Mouse (Mus musculus): Measurements from ENCODE around the gene Clasp2. TPM values are rescaled to one million over a fixed set of nuclear protein-coding genes. Genes with fewer than 3 reads are reported as not detected.

The Clasp2 gene
- total and polyA plus RNA-seq, 2 experiments: 2.6 to 17.4 TPM

DNA sequence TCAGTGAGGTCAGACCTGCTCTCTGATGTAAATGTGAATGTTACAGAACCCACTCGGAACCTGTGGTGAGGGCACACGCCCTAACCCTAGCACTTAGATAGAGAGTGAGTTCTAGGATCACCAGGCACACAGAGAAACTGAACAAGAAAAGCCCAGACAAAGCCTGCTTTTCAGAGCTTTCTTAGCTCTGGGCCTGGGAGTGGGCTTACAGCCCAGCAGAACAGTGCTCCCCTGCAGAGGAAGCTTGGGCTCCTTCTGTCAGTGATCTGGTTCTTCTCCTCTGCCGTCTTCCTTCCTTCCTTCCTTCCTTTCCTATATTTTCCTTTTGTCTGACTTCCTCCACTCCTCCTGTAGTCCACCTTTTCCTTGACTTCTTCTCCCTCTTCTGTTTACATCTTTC lies 61.5 kb downstream of the Clasp2 start:
- 85% methylated on average over 3 of the region's 3 CpGs for WGBS
- no peak for TF ChIP-seq CTCF (IDR thresholded peaks at IDR 0.05; ENCODE audit: low read depth, low read length)
- no peak for TF ChIP-seq POLR2A (IDR thresholded peaks at IDR 0.05; ENCODE audit: extremely low read depth, insufficient read depth, low read length)
- peaks cover 3% of the 10 kb centered on the region; the same call in 1 of the 2 replicates for H3K79me2 ChIP-seq (ENCODE audit: control insufficient read depth, insufficient read depth, low read length)

DNA sequence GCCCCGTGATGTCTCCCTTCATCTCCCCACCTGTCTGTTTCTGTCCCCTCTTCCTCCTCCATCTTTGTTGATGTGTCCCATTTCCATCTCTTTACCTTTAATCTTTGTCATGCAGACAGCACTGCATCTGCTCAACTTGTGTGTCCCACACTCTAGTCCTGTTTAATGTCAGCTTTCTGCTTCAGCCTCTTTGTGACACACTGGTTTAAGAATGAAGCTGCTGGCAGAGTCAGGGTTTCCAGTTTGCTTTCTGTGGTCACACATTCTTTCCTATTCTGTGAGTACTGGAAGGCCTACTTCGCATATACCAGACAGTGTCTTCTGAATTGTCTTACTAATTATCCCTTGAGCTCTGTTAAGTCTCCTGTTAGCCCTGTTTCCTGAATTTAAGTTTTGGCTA lies 62.5 kb downstream of the Clasp2 start:
- 94% methylated on average over 2 of the region's 2 CpGs for WGBS
- no peaks in the 10 kb centered on the region for H3K27me3 ChIP-seq (ENCODE audit: control insufficient read depth, insufficient read depth, low read length)
- no peak overlapping the region for H3K4me3 ChIP-seq (ENCODE audit: insufficient read depth, low read depth, low read length)
- no peak overlapping the region for H3K9ac ChIP-seq (ENCODE audit: low read depth, low read length)
- TF ChIP-seq POLR2A (IDR thresholded peaks at IDR 0.05; ENCODE audit: extremely low read depth, insufficient read depth, low read length) (no peak), CTCF (IDR thresholded peaks at IDR 0.05; ENCODE audit: low read depth, low read length) (no peak)
- H3K36me3 ChIP-seq (ENCODE audit: control insufficient read depth, insufficient read depth, low read length): no peaks in the 10 kb centered on the region
- H3K27ac ChIP-seq (replicated peaks; ENCODE audit: insufficient read depth, low read depth, low read length): no peak overlapping the region
- peaks cover 3% of the 10 kb centered on the region; the same call in 1 of the 2 replicates for H3K79me2 ChIP-seq (ENCODE audit: control insufficient read depth, insufficient read depth, low read length)
- H3K4me1 ChIP-seq (ENCODE audit: control insufficient read depth, insufficient read depth, low read length): no peaks in the 10 kb centered on the region; the same call in 1 of the 2 replicates
- no peak for DNase-seq (ENCODE audit: extremely low read depth, low read depth, low spot score)

More for the DNA sequence above, 61.5 kb downstream of the Clasp2 start:
- Histone ChIP-seq H3K27ac (replicated peaks; ENCODE audit: insufficient read depth, low read depth, low read length) (no peak overlapping the region), H3K4me3 (ENCODE audit: insufficient read depth, low read depth, low read length) (no peak overlapping the region), H3K4me1 (ENCODE audit: control insufficient read depth, insufficient read depth, low read length) (no peaks in the 10 kb centered on the region; the same call in 1 of the 2 replicates), H3K27me3 (ENCODE audit: control insufficient read depth, insufficient read depth, low read length) (no peaks in the 10 kb centered on the region), H3K36me3 (ENCODE audit: control insufficient read depth, insufficient read depth, low read length) (no peaks in the 10 kb centered on the region), H3K9ac (ENCODE audit: low read depth, low read length) (no peak overlapping the region)
- DNase-seq (ENCODE audit: extremely low read depth, low read depth, low spot score): no peak

DNA sequence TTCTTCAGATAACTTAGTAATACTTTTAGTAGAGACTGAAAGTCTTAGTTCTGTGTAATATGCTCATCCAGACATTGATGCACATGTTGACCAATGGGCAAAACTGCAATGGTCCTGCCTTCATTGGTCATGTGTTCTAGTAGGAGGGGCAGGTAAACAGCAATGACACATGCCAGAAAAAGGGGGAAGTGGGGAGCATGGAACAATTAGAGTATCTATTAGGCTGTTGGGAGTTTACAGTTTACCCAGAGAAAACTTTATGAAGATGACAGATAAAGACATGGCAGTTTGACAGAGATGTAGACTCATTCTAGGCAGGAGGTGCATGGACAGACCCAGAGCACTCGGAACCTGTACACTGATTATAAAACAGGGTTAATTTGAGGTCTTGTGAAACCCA lies 64.1 kb downstream of the Clasp2 start:
- Histone ChIP-seq H3K4me3 (ENCODE audit: insufficient read depth, low read depth, low read length) (no peak overlapping the region), H3K4me1 (ENCODE audit: control insufficient read depth, insufficient read depth, low read length) (no peaks in the 10 kb centered on the region; the same call in 1 of the 2 replicates), H3K27me3 (ENCODE audit: control insufficient read depth, insufficient read depth, low read length) (no peaks in the 10 kb centered on the region), H3K27ac (replicated peaks; ENCODE audit: insufficient read depth, low read depth, low read length) (no peak overlapping the region), H3K79me2 (ENCODE audit: control insufficient read depth, insufficient read depth, low read length) (peaks cover 3% of the 10 kb centered on the region; the same call in 1 of the 2 replicates), H3K36me3 (ENCODE audit: control insufficient read depth, insufficient read depth, low read length) (no peaks in the 10 kb centered on the region), H3K9ac (ENCODE audit: low read depth, low read length) (no peak overlapping the region)
- WGBS: 93% methylated on average over 1 of the region's 1 CpGs
- DNase-seq (ENCODE audit: extremely low read depth, low read depth, low spot score): no peak
- no peak for TF ChIP-seq POLR2A (IDR thresholded peaks at IDR 0.05; ENCODE audit: extremely low read depth, insufficient read depth, low read length)
- TF ChIP-seq CTCF (IDR thresholded peaks at IDR 0.05; ENCODE audit: low read depth, low read length): no peak

DNA sequence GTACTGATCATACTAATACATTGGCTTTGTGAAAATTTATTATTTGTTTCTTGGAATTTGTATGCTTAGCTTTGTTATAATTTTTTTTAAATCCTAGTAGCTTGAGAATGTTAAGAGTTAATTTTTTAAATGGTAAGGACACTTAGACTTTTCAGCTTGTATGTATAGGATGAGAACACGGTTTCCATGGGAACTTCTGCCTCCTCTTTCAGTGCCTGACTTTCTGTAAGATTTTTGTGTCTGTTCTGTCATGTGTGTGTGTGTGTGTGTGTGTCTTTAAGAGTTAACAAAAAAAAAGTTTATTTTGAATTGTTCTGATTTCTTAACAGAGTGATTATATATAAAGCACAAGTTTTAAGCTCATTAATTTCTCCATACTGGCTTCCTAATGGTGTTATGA lies 70.1 kb downstream of the Clasp2 start:
- no peak overlapping the region for H3K27ac ChIP-seq (replicated peaks; ENCODE audit: insufficient read depth, low read depth, low read length)
- H3K36me3 ChIP-seq (ENCODE audit: control insufficient read depth, insufficient read depth, low read length): peaks cover 4% of the 10 kb centered on the region; the same call in 1 of the 2 replicates
- H3K27me3 ChIP-seq (ENCODE audit: control insufficient read depth, insufficient read depth, low read length): no peaks in the 10 kb centered on the region
- H3K79me2 ChIP-seq (ENCODE audit: control insufficient read depth, insufficient read depth, low read length): no peaks in the 10 kb centered on the region
- no peak for DNase-seq (ENCODE audit: extremely low read depth, low read depth, low spot score)
- TF ChIP-seq CTCF (IDR thresholded peaks at IDR 0.05; ENCODE audit: low read depth, low read length): no peak
- TF ChIP-seq POLR2A (IDR thresholded peaks at IDR 0.05; ENCODE audit: extremely low read depth, insufficient read depth, low read length): no peak
- no peak overlapping the region for H3K9ac ChIP-seq (ENCODE audit: low read depth, low read length)
- H3K4me1 ChIP-seq (ENCODE audit: control insufficient read depth, insufficient read depth, low read length): no peaks in the 10 kb centered on the region; the same call in 1 of the 2 replicates
- 78% methylated on average over 1 of the region's 1 CpGs for WGBS
- H3K4me3 ChIP-seq (ENCODE audit: insufficient read depth, low read depth, low read length): no peak overlapping the region

DNA sequence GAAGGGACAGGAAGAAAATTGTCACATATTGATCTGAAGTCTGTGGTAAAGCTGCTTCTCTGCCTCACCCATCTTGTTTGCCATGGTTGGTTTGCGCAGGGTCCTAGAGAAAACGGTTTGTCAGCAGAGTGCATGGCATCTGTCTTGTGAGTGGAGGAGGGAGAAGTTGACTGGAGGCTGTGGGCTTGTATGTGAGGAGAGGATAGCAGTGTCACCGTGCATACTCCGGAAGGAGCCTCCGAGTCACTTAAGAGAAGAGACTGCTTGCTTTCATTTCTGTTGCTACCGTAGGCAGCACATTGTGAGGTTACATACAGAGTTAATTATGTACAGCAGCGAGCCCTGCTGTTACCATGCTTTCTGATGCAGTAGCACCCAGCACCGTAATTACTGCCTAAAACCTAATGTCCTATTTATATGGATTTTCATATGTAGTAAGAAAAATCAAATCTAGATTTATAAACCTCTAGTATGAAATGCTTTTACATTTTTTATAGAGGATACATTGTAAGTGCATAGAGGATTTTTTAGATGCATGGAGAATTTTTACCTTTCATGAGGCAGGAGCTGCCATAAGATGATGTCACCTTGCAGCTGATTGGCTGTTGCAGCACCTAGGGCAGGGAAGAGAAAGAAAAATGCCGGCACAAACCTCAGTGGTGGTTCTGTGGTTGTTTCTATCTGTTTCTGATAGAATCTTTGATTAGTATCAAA lies 70.8 kb downstream of the Clasp2 start:
- Histone ChIP-seq H3K27ac (replicated peaks; ENCODE audit: insufficient read depth, low read depth, low read length) (no peak overlapping the region), H3K27me3 (ENCODE audit: control insufficient read depth, insufficient read depth, low read length) (no peaks in the 10 kb centered on the region), H3K9ac (ENCODE audit: low read depth, low read length) (no peak overlapping the region), H3K36me3 (ENCODE audit: control insufficient read depth, insufficient read depth, low read length) (peaks cover 4% of the 10 kb centered on the region; the same call in 1 of the 2 replicates), H3K4me1 (ENCODE audit: control insufficient read depth, insufficient read depth, low read length) (no peaks in the 10 kb centered on the region; the same call in 1 of the 2 replicates), H3K4me3 (ENCODE audit: insufficient read depth, low read depth, low read length) (no peak overlapping the region), H3K79me2 (ENCODE audit: control insufficient read depth, insufficient read depth, low read length) (no peaks in the 10 kb centered on the region)
- WGBS: 35% methylated on average over 9 of the region's 9 CpGs
- DNase-seq (ENCODE audit: extremely low read depth, low read depth, low spot score): no peak
- no peak for TF ChIP-seq CTCF (IDR thresholded peaks at IDR 0.05; ENCODE audit: low read depth, low read length)
- TF ChIP-seq POLR2A (IDR thresholded peaks at IDR 0.05; ENCODE audit: extremely low read depth, insufficient read depth, low read length): no peak

DNA sequence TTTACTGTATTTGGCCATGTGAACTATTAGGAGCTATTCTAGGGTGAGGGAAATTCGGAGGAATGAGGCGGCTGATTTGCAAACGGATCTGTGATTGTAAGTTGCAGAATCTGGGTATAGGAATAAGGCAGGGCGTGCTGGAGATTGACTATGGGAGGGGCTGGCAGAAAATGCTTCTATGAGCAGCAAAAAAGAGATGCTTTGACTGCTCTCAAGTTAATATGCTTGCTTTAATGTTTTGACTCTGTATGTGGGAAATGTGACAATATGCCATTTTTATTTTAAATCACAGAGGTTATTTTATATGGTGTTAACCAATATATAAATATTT lies 71.4 kb downstream of the Clasp2 start:
- TF ChIP-seq POLR2A (IDR thresholded peaks at IDR 0.05; ENCODE audit: extremely low read depth, insufficient read depth, low read length): no peak
- no peak for TF ChIP-seq CTCF (IDR thresholded peaks at IDR 0.05; ENCODE audit: low read depth, low read length)
- no peak overlapping the region for H3K27ac ChIP-seq (replicated peaks; ENCODE audit: insufficient read depth, low read depth, low read length)
- no peaks in the 10 kb centered on the region for H3K79me2 ChIP-seq (ENCODE audit: control insufficient read depth, insufficient read depth, low read length)
- 85% methylated on average over 4 of the region's 4 CpGs for WGBS
- no peak overlapping the region for H3K4me3 ChIP-seq (ENCODE audit: insufficient read depth, low read depth, low read length)
- H3K4me1 ChIP-seq (ENCODE audit: control insufficient read depth, insufficient read depth, low read length): no peaks in the 10 kb centered on the region; the same call in 1 of the 2 replicates
- H3K9ac ChIP-seq (ENCODE audit: low read depth, low read length): no peak overlapping the region
- no peak for DNase-seq (ENCODE audit: extremely low read depth, low read depth, low spot score)
- H3K27me3 ChIP-seq (ENCODE audit: control insufficient read depth, insufficient read depth, low read length): no peaks in the 10 kb centered on the region
- peaks cover 4% of the 10 kb centered on the region; the same call in 1 of the 2 replicates for H3K36me3 ChIP-seq (ENCODE audit: control insufficient read depth, insufficient read depth, low read length)

All from liver, adult 2 months (tissue).